ENCODE assay signal across 1 mouse cellular context in genomic region chr5:110094847-110095213, GRCm38 (mm10).
A peak's percentile ranks its signal among the peaks of the same experiment; 100 is the strongest.
TF ChIP-seq lines count a peak whose summit lies in the region.

No protein-coding gene starts in this region.

TF ChIP-seq in CH12.LX, 34 proteins besides CTCF, POLR2A, EP300 and RAD21 (continued from another document):
- TF ChIP-seq SIN3A (IDR thresholded peaks at IDR 0.05; ENCODE audit: low read length), result 0 out of 2 replicates have a peak, but pooled peaks have one; percentile 10
